Comparison of ENCODE assay signal across 19 mouse cellular contexts in genomic region chr12:52376692-52377462, GRCm38 (mm10).
DNase-seq lines count a peak whose midpoint lies in the region; ATAC-seq and TF ChIP-seq lines count a peak whose summit lies in the region.
"Had no signal": no experiment of that assay in that cellular context is flagged by ENCODE, and none has a peak within 500 bp of the region (broad histone marks: within the 10 kb centered on the region; RNA-seq: fewer than 3 reads in every experiment).

No protein-coding gene starts in this region.

- intact Hi-C loops in heart, postnatal 10 days (cut with DNase I): no loop called here

- H3K27ac ChIP-seq in lung, postnatal 0 days (ENCODE audit: low read length): no peak overlapping the region
- H3K27ac ChIP-seq in intestine, embryonic 16.5 days (ENCODE audit: low read length): 0 out of 2 replicates have a peak overlapping the region, but pooled peaks have one; percentile 25
- no peak overlapping the region for H3K27ac ChIP-seq in layer of hippocampus, adult 2 months
- H3K27ac ChIP-seq: hindbrain, embryonic 14.5 days; kidney, embryonic 15.5 days; left cerebral cortex, adult 2 months; limb, embryonic 12.5 days; midbrain, embryonic 10.5 days; neural tube, embryonic 12.5 days had no signal

- H3K9me3 ChIP-seq in lung, postnatal 0 days (ENCODE audit: low read length): no peaks in the 10 kb centered on the region
- no peaks in the 10 kb centered on the region for H3K9me3 ChIP-seq in intestine, embryonic 16.5 days (ENCODE audit: control insufficient read depth, low read length)
- H3K9me3 ChIP-seq: G1E; kidney, embryonic 15.5 days; limb, embryonic 12.5 days; midbrain, embryonic 10.5 days; neural tube, embryonic 12.5 days had no signal

- H3K36me3 ChIP-seq in lung, postnatal 0 days (ENCODE audit: insufficient read depth, low read length): no peaks in the 10 kb centered on the region
- H3K36me3 ChIP-seq in intestine, embryonic 16.5 days (ENCODE audit: control insufficient read depth, insufficient read depth, low read length): no peaks in the 10 kb centered on the region
- H3K36me3 ChIP-seq: G1E; kidney, embryonic 15.5 days; limb, embryonic 12.5 days; midbrain, embryonic 10.5 days; neural tube, embryonic 12.5 days had no signal

- no peaks in the 10 kb centered on the region for H3K27me3 ChIP-seq in lung, postnatal 0 days (replicated peaks; ENCODE audit: insufficient read depth, low read length)
- no peaks in the 10 kb centered on the region for H3K27me3 ChIP-seq in intestine, embryonic 16.5 days (replicated peaks; ENCODE audit: control insufficient read depth, insufficient read depth, low read length)
- H3K27me3 ChIP-seq: kidney, embryonic 15.5 days; neural tube, embryonic 12.5 days had no signal

- H3K4me1 ChIP-seq in lung, postnatal 0 days (ENCODE audit: insufficient read depth, low read depth, low read length): peaks cover 4% of the 10 kb centered on the region; the same call in 1 of the 2 replicates
- H3K4me1 ChIP-seq in intestine, embryonic 16.5 days (ENCODE audit: control insufficient read depth, insufficient read depth, low read length): peaks cover 12% of the 10 kb centered on the region

- DNase-seq in heart, adult 11 months: peak; percentile 87
- no peak for DNase-seq in heart, postnatal 10 days
- peak; percentile 37 for DNase-seq in lung, postnatal 0 days (ENCODE audit: low spot score)
- no peak for DNase-seq in lung, postnatal 10 days
- DNase-seq in layer of hippocampus, adult 2 months (ENCODE audit: low spot score in 2 of 2): no peak
- no peak for DNase-seq in thymus, adult 18-20 months
- DNase-seq: gastrocnemius, postnatal 14 days; lung, postnatal 36 days; right cerebral cortex, postnatal 4 days; thymus, adult 2 months had no signal

- TF ChIP-seq CTCF in lung, postnatal 0 days (IDR thresholded peaks at IDR 0.05): no peak
- no peak for TF ChIP-seq CTCF in layer of hippocampus, adult 2 months (conservative IDR thresholded peaks at IDR 0.05)

- 75% methylated on average over 10 of the region's 10 CpGs for WGBS in lung, postnatal 0 days
- 60% methylated on average over 10 of the region's 10 CpGs for WGBS in intestine, embryonic 16.5 days

- 0 out of 2 replicates have a peak, but pooled peaks have one; percentile 18 for TF ChIP-seq EP300 in lung, postnatal 0 days (IDR thresholded peaks at IDR 0.05)

- no peak overlapping the region for H3K9ac ChIP-seq in lung, postnatal 0 days (replicated peaks; ENCODE audit: low read depth)
- no peak overlapping the region for H3K9ac ChIP-seq in intestine, embryonic 16.5 days (ENCODE audit: low read depth, low read length)
- H3K9ac ChIP-seq: hindbrain, embryonic 14.5 days; kidney, embryonic 15.5 days; limb, embryonic 12.5 days; neural tube, embryonic 12.5 days had no signal

- H3K4me2 ChIP-seq in lung, postnatal 0 days (replicated peaks; ENCODE audit: low read depth, low read length): no peak overlapping the region
- H3K4me2 ChIP-seq in intestine, embryonic 16.5 days (ENCODE audit: low read depth, low read length): no peak overlapping the region
- H3K4me2 ChIP-seq: hindbrain, embryonic 14.5 days; kidney, embryonic 15.5 days; limb, embryonic 12.5 days; neural tube, embryonic 12.5 days had no signal

- peak; percentile 71 for ATAC-seq in lung, postnatal 0 days
- peak; percentile 85 for ATAC-seq in intestine, embryonic 16.5 days
- ATAC-seq: CD4-positive, CD25-positive, alpha-beta regulatory T cell, adult 4 months had no signal

- no peak overlapping the region for H3K4me3 ChIP-seq in lung, postnatal 0 days (ENCODE audit: low read depth, low read length)
- no peak overlapping the region for H3K4me3 ChIP-seq in intestine, embryonic 16.5 days (ENCODE audit: low read length)
- no peak overlapping the region for H3K4me3 ChIP-seq in layer of hippocampus, adult 2 months
- H3K4me3 ChIP-seq: kidney, embryonic 15.5 days; left cerebral cortex, adult 2 months; limb, embryonic 12.5 days; midbrain, embryonic 10.5 days; neural tube, embryonic 12.5 days had no signal

Comparison
In these comparisons a context has a peak if more than half of its experiments do, and no peak if none do; other contexts are left out.
1. DNase-seq: peak in heart, adult 11 months (single experiment) and lung, postnatal 0 days (single experiment); none in heart, postnatal 10 days (0 of 2), lung, postnatal 10 days (single experiment), layer of hippocampus, adult 2 months (0 of 2) and thymus, adult 18-20 months (0 of 2).